In the genomic region with DNA sequence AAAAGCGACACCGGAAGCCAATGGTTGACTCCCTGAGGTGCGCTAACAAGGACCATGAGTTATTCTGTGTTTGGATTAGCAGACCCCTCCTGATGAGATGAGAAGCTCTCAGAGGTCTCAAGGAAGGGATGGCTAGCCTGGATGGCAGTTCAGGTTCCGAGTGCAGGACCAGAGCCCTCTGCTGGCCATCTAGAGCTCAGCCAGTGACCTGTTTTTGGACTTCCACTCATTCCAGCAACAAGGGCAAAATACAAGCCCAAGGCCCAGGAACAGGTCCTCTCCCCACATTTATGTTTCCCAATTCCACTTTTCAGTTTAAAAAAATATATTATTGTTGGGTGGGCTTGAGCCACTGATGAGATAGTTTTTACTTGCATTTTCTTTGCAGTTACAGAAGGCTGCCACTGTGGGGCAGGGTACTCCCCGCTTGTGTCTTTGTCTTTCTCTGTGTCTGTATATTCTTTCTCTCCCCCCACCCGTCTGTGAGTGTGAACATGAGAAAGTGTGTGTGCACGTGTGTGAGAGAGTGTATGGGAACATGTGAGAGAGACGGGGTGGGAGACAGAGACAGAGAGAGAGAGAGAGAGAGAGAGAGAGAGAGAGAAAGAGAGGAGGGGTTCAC, we compare ENCODE assay signal across 1 mouse cellular context.
TF ChIP-seq lines count a peak whose summit lies in the region.

No protein-coding gene starts in this region.

TF ChIP-seq in CH12.LX, 34 proteins besides CTCF, POLR2A, EP300 and RAD21 (continued from another document):
- TF ChIP-seq BHLHE40 (IDR thresholded peaks at IDR 0.05; ENCODE audit: low read depth, low read length) (peak; percentile 20; the same call in 1 of the 2 replicates), USF1 (IDR thresholded peaks at IDR 0.05; ENCODE audit: low read depth, low read length) (no peak), JUND (conservative IDR thresholded peaks at IDR 0.05; ENCODE audit: low read depth, low read length) (no peak), GABPA (IDR thresholded peaks at IDR 0.05; ENCODE audit: insufficient replicate concordance, low read depth, low read length) (no peak), CHD2 (IDR thresholded peaks at IDR 0.05; ENCODE audit: low read length) (no peak), UBTF (IDR thresholded peaks at IDR 0.05; ENCODE audit: low read depth, low read length) (no peak), JUN (IDR thresholded peaks at IDR 0.05; ENCODE audit: insufficient read depth, low read depth, low read length) (no peak), PAX5 (IDR thresholded peaks at IDR 0.05; ENCODE audit: low read length) (no peak), ETS1 (conservative IDR thresholded peaks at IDR 0.05; ENCODE audit: low read depth, low read length) (no peak), CHD1 (IDR thresholded peaks at IDR 0.05; ENCODE audit: low read depth, low read length) (no peak), ZMIZ1 (IDR thresholded peaks at IDR 0.05; ENCODE audit: low read depth, low read length) (no peak), MAZ (IDR thresholded peaks at IDR 0.05; ENCODE audit: low read depth, low read length) (no peak)
